Mouse (Mus musculus) kidney, postnatal 0 days (tissue): ENCODE measurements around the gene Bend5. TPM values are rescaled to one million over a fixed set of nuclear protein-coding genes. Genes with fewer than 3 reads are reported as not detected.

ENCODE experiments used
- ATAC-seq: fragments of 200-750 bp; cut with Nextera tagmentation; replicated peaks from 2 replicates; pipeline ENCODE4 v1.8.0; 2017; ENCODE audit warnings: low read depth, moderate number of reproducible peaks, moderate TSS enrichment, moderate library complexity; ENCODE audit not compliant: low FRiP score
- DNase-seq: peaks from one replicate; pipeline ENCODE4 v3.0.0-alpha.2; 2016; ENCODE audit warnings: low spot score
- H3K27ac ChIP-seq: fragments of 300-500 bp; sonication (generic); 2 replicates; pipeline ENCODE4 v1.5.1; 2014; ENCODE audit warnings: mild to moderate bottlenecking
- H3K27me3 ChIP-seq: fragments of 300-500 bp; sonication (generic); 2 replicates; pipeline ENCODE4 v1.6.1; 2014; ENCODE audit warnings: low read length, mixed read lengths; ENCODE audit not compliant: insufficient read depth
- H3K36me3 ChIP-seq: fragments of 300-500 bp; sonication (generic); 2 replicates; pipeline ENCODE4 v1.6.1; 2014; ENCODE audit warnings: low read length, mixed read lengths; ENCODE audit not compliant: insufficient read depth
- H3K4me1 ChIP-seq: fragments of 300-500 bp; sonication (generic); replicated peaks from 2 replicates; pipeline ENCODE4 v1.6.1; 2014; ENCODE audit warnings: antibody characterized with exemption, low read length, mixed read lengths; ENCODE audit not compliant: insufficient read depth
- H3K4me2 ChIP-seq: fragments of 300-500 bp; sonication (generic); 2 replicates; pipeline ENCODE4 v1.6.1; 2014; ENCODE audit warnings: mild to moderate bottlenecking, low read length, moderate library complexity, mixed read lengths
- H3K4me3 ChIP-seq: fragments of 300-500 bp; sonication (generic); replicated peaks from 2 replicates; pipeline ENCODE4 v1.5.1; 2014; ENCODE audit warnings: low read depth, low read length
- H3K9ac ChIP-seq: fragments of 300-500 bp; sonication (generic); 2 replicates; pipeline ENCODE4 v1.6.1; 2014; ENCODE audit warnings: low read depth, low read length
- H3K9me3 ChIP-seq: fragments of 300-500 bp; sonication (generic); replicated peaks from 2 replicates; pipeline ENCODE4 v1.6.1; 2016; ENCODE audit warnings: low read length, inconsistent platforms, mixed read lengths
- CTCF ChIP-seq: IDR thresholded peaks from 2 replicates; pipeline ENCODE4 v1.5.1; 2016; ENCODE audit warnings: antibody characterized with exemption, low read depth, mild to moderate bottlenecking, moderate library complexity
- WGBS: fragments of 180-500 bp; shearing (Covaris S2); extraction: QIAGEN DNeasy Blood & Tissue Kit; methylation state at CpG from one replicate; pipeline ENCODE4 v1.1.7; 2014; 5-methylcytosine and 5-hydroxymethylcytosine counted together
- polyA plus RNA-seq: library from polyadenylated mRNA; unstranded; fragments of >200 nt; fragmentation: Nextera tagmentation; extraction: Ambion mirVana; gene quantifications from 2 replicates; pipeline ENCODE4 v1.2.1, GENCODE M21; 2015

Gene Bend5
- polyA plus RNA-seq, 1 experiment from 2014 or later = 33.8 TPM

DNA sequence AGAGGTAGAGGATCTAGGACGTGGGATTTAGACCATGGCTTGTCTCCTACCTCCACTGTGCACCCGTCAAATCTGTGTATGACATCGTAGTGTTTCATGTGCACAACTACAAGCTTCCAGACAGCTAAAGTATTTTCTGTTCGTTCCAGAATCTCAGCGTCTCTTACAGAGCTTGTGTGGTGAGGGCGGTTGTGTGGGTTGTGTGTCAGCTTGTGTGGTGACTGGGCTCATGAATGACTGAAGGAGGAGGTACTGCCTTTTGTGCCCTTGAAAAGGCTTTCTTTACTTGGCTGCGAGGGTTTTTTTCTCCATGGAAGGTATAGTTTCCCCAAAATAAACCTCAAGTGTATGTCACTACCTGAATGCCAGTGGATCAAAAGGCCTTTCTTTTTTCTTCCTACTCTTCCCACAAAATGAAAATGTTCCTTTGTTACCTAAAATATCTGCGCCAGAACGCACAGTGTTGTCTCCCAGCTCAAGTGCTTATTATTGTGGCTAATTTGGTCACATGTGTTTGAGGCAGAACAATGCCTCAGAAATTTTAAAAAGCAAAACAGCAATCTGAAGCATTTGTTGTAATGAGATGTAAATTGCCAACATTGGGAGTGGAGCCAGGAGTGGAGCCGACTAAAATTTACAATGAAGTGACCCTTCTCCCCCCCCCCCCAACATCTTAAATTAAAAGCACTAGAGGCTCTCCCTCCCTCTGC, 29.3 kb downstream of the Bend5 start:
- H3K4me1 ChIP-seq = no peaks in the 10 kb centered on the region
- H3K27ac ChIP-seq = no peak overlapping the region
- no peaks in the 10 kb centered on the region for H3K9me3 ChIP-seq
- no peak overlapping the region for H3K4me3 ChIP-seq
- H3K4me2 ChIP-seq = no peak overlapping the region
- no peak overlapping the region for H3K9ac ChIP-seq
- no peaks in the 10 kb centered on the region for H3K27me3 ChIP-seq
- H3K36me3 ChIP-seq = no peaks in the 10 kb centered on the region
- DNase-seq (no peak), ATAC-seq (no peak)
- 75% methylated on average over 10 of the region's 10 CpGs for WGBS
- no peak for TF ChIP-seq CTCF

DNA sequence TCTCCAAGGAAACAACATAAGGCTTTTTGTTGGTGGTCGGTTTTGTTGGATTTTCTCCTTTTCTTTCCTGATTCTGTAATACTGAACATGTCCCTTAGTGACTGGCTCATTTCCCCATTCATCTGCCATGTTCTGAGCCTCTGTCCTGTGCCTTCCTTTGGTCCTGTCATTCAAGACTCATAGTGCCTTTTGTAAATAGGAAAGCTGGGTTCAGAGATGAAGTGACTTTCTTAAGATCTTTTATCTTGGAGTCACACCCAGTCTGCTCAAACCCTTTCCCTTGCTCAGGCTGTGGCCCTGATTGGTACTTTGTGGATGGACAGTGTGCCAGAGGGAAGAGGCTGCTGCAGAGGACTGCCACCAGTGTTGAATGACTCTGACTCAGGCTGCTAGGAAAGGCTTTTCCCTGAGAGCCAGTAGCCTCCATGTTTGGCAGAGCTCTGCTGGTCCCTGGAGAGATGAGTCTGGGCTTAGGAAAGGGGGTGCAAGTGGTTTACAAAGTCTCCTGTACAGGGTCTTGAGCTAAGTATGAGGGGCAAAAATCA, 29.9 kb downstream of the Bend5 start:
- 41% methylated on average over 1 of the region's 1 CpGs for WGBS
- H3K27ac ChIP-seq = no peak overlapping the region
- H3K4me3 ChIP-seq = no peak overlapping the region
- DNase-seq (no peak), ATAC-seq (no peak)
- no peak for TF ChIP-seq CTCF
- no peaks in the 10 kb centered on the region for H3K9me3 ChIP-seq
- H3K4me2 ChIP-seq = no peak overlapping the region
- H3K36me3 ChIP-seq = 0 out of 2 replicates have a peak, but pooled peaks cover 4% of the 10 kb centered on the region
- no peaks in the 10 kb centered on the region for H3K4me1 ChIP-seq
- no peaks in the 10 kb centered on the region for H3K27me3 ChIP-seq
- no peak overlapping the region for H3K9ac ChIP-seq

DNA sequence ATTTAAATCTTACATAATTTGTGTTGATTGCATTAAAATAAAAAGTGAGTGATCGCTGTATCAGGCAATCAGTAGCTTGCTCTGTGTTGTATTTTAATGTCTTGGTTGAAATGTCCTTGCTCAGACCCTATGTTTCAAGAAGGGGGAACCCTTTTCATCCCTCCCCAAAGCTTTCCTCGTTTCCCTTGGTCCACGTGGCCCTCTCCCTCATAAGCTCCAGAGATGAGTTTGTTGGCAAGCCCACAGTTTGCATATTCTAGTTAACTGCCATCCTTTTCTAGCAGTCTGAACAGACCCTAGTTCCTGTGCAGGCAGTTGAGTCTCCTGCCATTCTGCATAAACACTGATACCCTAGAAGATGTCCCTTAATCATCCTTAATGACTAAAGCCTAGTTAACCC, 33.1 kb downstream of the Bend5 start:
- Histone ChIP-seq H3K27ac (no peak overlapping the region), H3K4me2 (no peak overlapping the region), H3K27me3 (no peaks in the 10 kb centered on the region), H3K9ac (no peak overlapping the region), H3K36me3 (0 out of 2 replicates have a peak, but pooled peaks cover 4% of the 10 kb centered on the region), H3K4me1 (no peaks in the 10 kb centered on the region), H3K4me3 (no peak overlapping the region), H3K9me3 (no peaks in the 10 kb centered on the region)
- TF ChIP-seq CTCF = no peak
- no peak for ATAC-seq
- WGBS = 72% methylated on average over 3 of the region's 3 CpGs
- no peak for DNase-seq

GRCm38 (mm10) chr4:111448586-111448985, 33.8 kb downstream of the Bend5 start:
- no peak for TF ChIP-seq CTCF
- H3K9me3 ChIP-seq = no peaks in the 10 kb centered on the region
- 0 out of 2 replicates have a peak, but pooled peaks cover 4% of the 10 kb centered on the region for H3K36me3 ChIP-seq
- no peak overlapping the region for H3K27ac ChIP-seq
- H3K9ac ChIP-seq = no peak overlapping the region
- no peaks in the 10 kb centered on the region for H3K4me1 ChIP-seq
- 94% methylated on average over 4 of the region's 4 CpGs for WGBS
- no peak for ATAC-seq
- H3K27me3 ChIP-seq = no peaks in the 10 kb centered on the region
- DNase-seq = no peak
- no peak overlapping the region for H3K4me3 ChIP-seq
- H3K4me2 ChIP-seq = no peak overlapping the region

GRCm38 (mm10) chr4:111449442-111450199, 34.8 kb downstream of the Bend5 start:
- no peaks in the 10 kb centered on the region for H3K27me3 ChIP-seq
- no peak overlapping the region for H3K4me2 ChIP-seq
- no peak overlapping the region for H3K9ac ChIP-seq
- 61% methylated on average over 7 of the region's 7 CpGs for WGBS
- H3K4me3 ChIP-seq = no peak overlapping the region
- H3K27ac ChIP-seq = no peak overlapping the region
- no peak for DNase-seq
- H3K9me3 ChIP-seq = no peaks in the 10 kb centered on the region
- ATAC-seq = no peak
- TF ChIP-seq CTCF = no peak
- no peaks in the 10 kb centered on the region for H3K4me1 ChIP-seq
- H3K36me3 ChIP-seq = 0 out of 2 replicates have a peak, but pooled peaks cover 4% of the 10 kb centered on the region

DNA sequence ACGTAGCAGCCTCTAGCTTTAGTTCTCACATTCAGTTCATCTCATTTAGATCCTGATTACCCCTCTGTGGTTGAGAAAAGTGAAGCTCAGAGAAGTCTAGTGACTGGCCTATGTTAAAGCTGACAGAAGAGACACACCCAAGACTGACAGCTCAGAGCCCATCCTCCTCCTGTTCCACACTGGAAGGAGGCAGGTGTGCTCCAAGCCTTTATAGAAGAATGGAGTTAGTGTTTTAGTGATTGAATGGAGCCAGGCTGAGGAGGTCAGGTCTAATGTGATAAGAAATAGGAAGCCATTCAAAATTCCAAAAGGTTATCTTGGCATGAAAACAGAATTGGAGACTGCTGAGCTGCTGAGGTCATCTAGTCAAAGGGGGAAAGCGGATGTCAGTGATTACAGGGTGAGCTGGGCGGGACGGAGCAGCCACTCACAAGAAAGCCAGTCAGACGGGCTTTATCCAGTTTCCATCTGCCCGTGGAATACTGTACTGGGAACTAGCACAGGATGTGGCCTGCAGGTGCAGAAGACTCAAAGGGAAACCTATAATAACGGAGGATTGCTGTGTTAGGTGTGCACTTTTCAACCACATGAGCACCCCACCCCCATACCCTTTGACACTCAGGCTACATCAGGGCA, 36.6 kb downstream of the Bend5 start:
- no peak overlapping the region for H3K27ac ChIP-seq
- no peak for TF ChIP-seq CTCF
- no peaks in the 10 kb centered on the region for H3K27me3 ChIP-seq
- DNase-seq = peak; percentile 33
- H3K36me3 ChIP-seq = 0 out of 2 replicates have a peak, but pooled peaks cover 9% of the 10 kb centered on the region
- H3K4me2 ChIP-seq = no peak overlapping the region
- 66% methylated on average over 7 of the region's 7 CpGs for WGBS
- H3K4me1 ChIP-seq = no peaks in the 10 kb centered on the region
- no peaks in the 10 kb centered on the region for H3K9me3 ChIP-seq
- no peak for ATAC-seq
- no peak overlapping the region for H3K9ac ChIP-seq
- no peak overlapping the region for H3K4me3 ChIP-seq
